21 mouse cellular contexts compared by ENCODE assay signal in the genomic region with DNA sequence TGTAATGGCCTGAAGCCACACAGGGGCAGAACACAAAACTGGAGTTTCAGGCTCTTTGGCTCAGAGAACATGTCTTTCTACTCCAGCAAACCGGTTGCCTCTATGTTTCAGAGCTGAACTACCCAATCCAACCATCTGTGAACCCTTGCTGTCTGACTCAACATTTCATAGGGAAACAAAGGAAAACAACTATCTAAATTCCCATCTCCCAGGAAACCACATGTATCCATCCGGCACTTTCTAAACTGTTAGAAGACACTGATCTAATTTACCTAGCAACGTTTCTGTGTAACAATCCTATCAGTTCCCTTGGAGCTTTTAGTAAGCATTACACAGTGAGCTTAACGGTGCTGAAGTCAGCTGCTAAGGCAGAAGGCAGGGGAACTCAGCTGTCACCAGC.
DNase-seq lines count a peak whose midpoint lies in the region; ATAC-seq and TF ChIP-seq lines count a peak whose summit lies in the region.
"Had no signal": no experiment of that assay in that cellular context is flagged by ENCODE, and none has a peak within 500 bp of the region (broad histone marks: within the 10 kb centered on the region; RNA-seq: fewer than 3 reads in every experiment).

No protein-coding gene starts in this region.

- H3K36me3 ChIP-seq in forebrain, embryonic 12.5 days (replicated peaks) = no peaks in the 10 kb centered on the region
- H3K36me3 ChIP-seq: embryonic facial prominence, embryonic 12.5 days; heart, embryonic 15.5 days; hindbrain, embryonic 13.5 days had no signal

- WGBS in forebrain, embryonic 12.5 days = 86% methylated on average over 4 of the region's 4 CpGs

- no peak overlapping the region for H3K4me2 ChIP-seq in forebrain, embryonic 12.5 days
- H3K4me2 ChIP-seq: embryonic facial prominence, embryonic 12.5 days; heart, embryonic 11.5 days; heart, embryonic 15.5 days; hindbrain, embryonic 13.5 days had no signal

- H3K27ac ChIP-seq in forebrain, embryonic 12.5 days = no peak overlapping the region
- H3K27ac ChIP-seq: embryonic facial prominence, embryonic 12.5 days; heart, adult 2 months; heart, embryonic 15.5 days; hindbrain, embryonic 13.5 days; hindbrain, postnatal 0 days had no signal

- H3K27me3 ChIP-seq in Patski = no peaks in the 10 kb centered on the region
- no peaks in the 10 kb centered on the region for H3K27me3 ChIP-seq in forebrain, embryonic 12.5 days
- H3K27me3 ChIP-seq: embryonic facial prominence, embryonic 12.5 days; heart, embryonic 15.5 days; hindbrain, embryonic 13.5 days had no signal

- H3K9me3 ChIP-seq in forebrain, embryonic 12.5 days = no peaks in the 10 kb centered on the region
- H3K9me3 ChIP-seq: embryonic facial prominence, embryonic 12.5 days; heart, embryonic 15.5 days; hindbrain, embryonic 13.5 days had no signal

- DNase-seq in layer of hippocampus, adult 18-20 months (ENCODE audit: low spot score in 2 of 2) = peak; percentile 34 to 55
- DNase-seq in layer of hippocampus, postnatal 36 days = no peak
- no peak for DNase-seq in Patski (ENCODE audit: low read depth, low spot score)
- DNase-seq in brain, adult 2 months (ENCODE audit: low read depth, low spot score) = peak; percentile 32
- peak; percentile 16 for DNase-seq in telencephalon, adult 2 months (ENCODE audit: low read depth, low spot score)
- DNase-seq: adrenal gland, adult 8-10 months; adrenal gland, postnatal 36 days; cerebellum, adult 11 months; cerebellum, adult 8-10 months; cerebellum, postnatal 14 days; embryo, embryonic 11 days; gastrocnemius, postnatal 14 days; heart, adult 2 months; heart, postnatal 14 days had no signal

- in situ Hi-C loops in Patski (cut with MboI; ENCODE audit: low pct_unique_long_range_greater_than_20kb) = no loop called here

- H3K9ac ChIP-seq in forebrain, embryonic 12.5 days = no peak overlapping the region
- H3K9ac ChIP-seq: embryonic facial prominence, embryonic 12.5 days; heart, embryonic 15.5 days; hindbrain, embryonic 13.5 days had no signal

- POLR2A ChIA-PET in Patski (lab: Charles Lee) = no interaction called here

- ATAC-seq in Patski = peak; percentile 26
- no peak for ATAC-seq in forebrain, embryonic 12.5 days (ENCODE audit: low FRiP score)
- ATAC-seq: forebrain, embryonic 14.5 days; hindbrain, postnatal 0 days had no signal

- no peaks in the 10 kb centered on the region for H3K4me1 ChIP-seq in forebrain, embryonic 12.5 days
- H3K4me1 ChIP-seq: embryonic facial prominence, embryonic 12.5 days; heart, embryonic 15.5 days; hindbrain, embryonic 13.5 days had no signal

- CTCF ChIA-PET in Patski (lab: Charles Lee) = interaction anchor here (1.6 kb wide), 1 partner anchor 10 kb away, joined by 7 read pairs; no protein-coding TSS in a partner anchor

- TF ChIP-seq CTCF in Patski (IDR thresholded peaks at IDR 0.05) = no peak

- H3K4me3 ChIP-seq in forebrain, embryonic 12.5 days (replicated peaks) = no peak overlapping the region
- H3K4me3 ChIP-seq: embryonic facial prominence, embryonic 12.5 days; heart, adult 2 months; heart, embryonic 15.5 days; hindbrain, embryonic 13.5 days had no signal

Comparison
In these comparisons a context has a peak if more than half of its experiments do, and no peak if none do; other contexts are left out.
1. DNase-seq: peak in layer of hippocampus, adult 18-20 months (2 of 2), brain, adult 2 months (single experiment) and telencephalon, adult 2 months (single experiment); none in layer of hippocampus, postnatal 36 days (0 of 2) and Patski (single experiment).